Mouse (Mus musculus): ENCODE results near the gene Myh7.

DNA sequence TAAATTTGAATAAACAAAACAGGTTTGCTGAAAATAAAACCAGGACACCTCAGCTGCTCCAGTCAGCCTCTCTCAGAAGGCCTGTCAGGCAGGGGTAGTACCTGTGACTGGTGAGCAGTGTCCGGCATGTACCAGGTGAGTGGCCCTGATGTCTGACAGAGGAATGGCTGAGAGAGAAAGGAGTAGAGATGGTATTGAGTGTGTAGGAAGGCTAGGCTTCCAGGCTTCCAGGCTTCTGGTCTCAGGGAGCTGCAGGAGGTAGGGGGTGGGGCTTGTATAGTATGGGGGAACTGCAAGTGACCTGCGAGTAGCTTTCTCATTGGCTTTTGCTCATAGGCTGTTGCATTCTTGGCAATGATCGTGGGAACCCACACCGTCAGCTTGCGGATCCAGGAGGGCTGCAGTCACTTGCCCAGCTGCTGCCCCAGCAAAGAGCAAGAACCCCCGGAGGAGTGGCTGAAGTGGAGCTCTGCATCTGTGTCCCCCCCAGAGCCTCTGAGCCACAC is 61.7 kb downstream of the Myh7 start, which contains the start of gene Il25:
- TF ChIP-seq POLR2A (IDR thresholded peaks at IDR 0.05; ENCODE audit: low read depth, low read length) (no peak), CTCF (conservative IDR thresholded peaks at IDR 0.05 in 1 of 2, IDR thresholded peaks at IDR 0.05 in 1 of 2; ENCODE audit: low read depth in 2 of 2, low read length in 2 of 2) (no peak), MAFK (IDR thresholded peaks at IDR 0.05; ENCODE audit: insufficient replicate concordance, low read length) (no peak), MAX (IDR thresholded peaks at IDR 0.05; ENCODE audit: low read length) (no peak), RAD21 (IDR thresholded peaks at IDR 0.05; ENCODE audit: low read depth, low read length) (no peak), NRF1 (IDR thresholded peaks at IDR 0.05; ENCODE audit: low read depth, low read length) (no peak), MXI1 (IDR thresholded peaks at IDR 0.05; ENCODE audit: low read depth, low read length) (no peak), SIN3A (IDR thresholded peaks at IDR 0.05; ENCODE audit: low read length) (no peak), RCOR1 (conservative IDR thresholded peaks at IDR 0.05; ENCODE audit: low read depth, low read length) (no peak), CHD1 (IDR thresholded peaks at IDR 0.05; ENCODE audit: low read depth, low read length) (no peak), EP300 (IDR thresholded peaks at IDR 0.05; ENCODE audit: low read length) (no peak), MEF2A (IDR thresholded peaks at IDR 0.05; ENCODE audit: borderline replicate concordance, low read depth, low read length) (no peak), E2F4 (IDR thresholded peaks at IDR 0.05; ENCODE audit: insufficient replicate concordance, low read depth, low read length) (no peak), ETS1 (conservative IDR thresholded peaks at IDR 0.05; ENCODE audit: low read depth, low read length) (no peak)

All from CH12.LX (cell line).